In the genomic region with DNA sequence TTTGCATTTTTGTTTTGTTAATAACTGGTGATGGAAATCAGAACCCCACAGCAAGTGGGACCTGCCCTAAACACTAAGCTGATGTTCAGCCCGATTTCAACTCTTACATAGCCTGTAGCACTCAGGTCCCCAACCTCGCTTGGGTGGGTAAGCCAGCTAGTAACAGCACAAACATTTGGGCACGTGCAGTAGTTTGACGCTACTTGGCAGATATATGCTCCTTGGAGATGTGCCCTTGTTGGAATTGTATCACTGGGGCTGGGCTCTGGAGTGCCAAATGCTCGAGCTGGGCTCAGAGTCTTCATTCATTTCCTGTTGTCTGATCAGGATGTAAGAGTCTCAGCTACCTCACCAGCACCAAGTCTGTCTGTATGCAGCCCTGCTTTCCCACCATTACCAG, we compare ENCODE assay signal across 1 mouse cellular context.
TF ChIP-seq lines count a peak whose summit lies in the region.

No protein-coding gene starts in this region.

TF ChIP-seq in CH12.LX, 34 proteins besides CTCF, POLR2A, EP300 and RAD21:
- TF ChIP-seq JUN (IDR thresholded peaks at IDR 0.05; ENCODE audit: insufficient read depth, low read depth, low read length) (no peak), USF2 (conservative IDR thresholded peaks at IDR 0.05; ENCODE audit: low read depth, low read length) (no peak), BHLHE40 (IDR thresholded peaks at IDR 0.05; ENCODE audit: low read depth, low read length) (peak; percentile 30; the same call in 1 of the 2 replicates), MAFK (IDR thresholded peaks at IDR 0.05; ENCODE audit: insufficient replicate concordance, low read length) (no peak), SIN3A (IDR thresholded peaks at IDR 0.05; ENCODE audit: low read length) (no peak), RCOR1 (conservative IDR thresholded peaks at IDR 0.05; ENCODE audit: low read depth, low read length) (no peak), UBTF (IDR thresholded peaks at IDR 0.05; ENCODE audit: low read depth, low read length) (no peak)
